Mouse (Mus musculus): ENCODE results near the gene Cd300ld2.

- TF ChIP-seq POLR2A (IDR thresholded peaks at IDR 0.05; ENCODE audit: borderline replicate concordance, extremely low read depth, low read depth, low read length) (no peak), CTCF (IDR thresholded peaks at IDR 0.05; ENCODE audit: insufficient read depth, low read length) (no peak)
These were observed 34.1 kb downstream of the Cd300ld2 start for GRCm38 (mm10) chr11:114981866-114982265.
